Mouse (Mus musculus): ENCODE results near the gene Phf21a. TPM values are rescaled to one million over a fixed set of nuclear protein-coding genes. Genes with fewer than 3 reads are reported as not detected.

Phf21a gene
- total and polyA plus RNA-seq, 3 experiments, result 8.8 to 76.4 (median 26.8) TPM

GRCm38 (mm10) chr2:92060291-92060690 lies 32.6 kb upstream of the Phf21a start:
- TF ChIP-seq POLR2AphosphoS5 (IDR thresholded peaks at IDR 0.05; ENCODE audit: insufficient replicate concordance, low read depth, low read length), result no peak
- TF ChIP-seq CTCF (IDR thresholded peaks at IDR 0.05; ENCODE audit: low read depth, low read length), result no peak
- TF ChIP-seq GATA1 (IDR thresholded peaks at IDR 0.05; ENCODE audit: borderline replicate concordance, low read length), result no peak
- TF ChIP-seq GATA2 (IDR thresholded peaks at IDR 0.05; ENCODE audit: borderline replicate concordance, low read depth, low read length), result no peak
- TF ChIP-seq TAL1 (conservative IDR thresholded peaks at IDR 0.05; ENCODE audit: low read depth, low read length), result no peak
- Histone ChIP-seq H3K36me3 (replicated peaks) (no peaks in the 10 kb centered on the region), H3K4me3 (ENCODE audit: low read depth, low read length) (no peak overlapping the region), H3K27me3 (ENCODE audit: insufficient read depth, low read length) (peaks cover 41% of the 10 kb centered on the region), H3K4me1 (ENCODE audit: insufficient read depth, low read depth, low read length) (peaks cover 18% of the 10 kb centered on the region), H3K9me3 (replicated peaks) (peaks cover 3% of the 10 kb centered on the region; the same call in 1 of the 2 replicates)
- no peak for ATAC-seq (ENCODE audit: extremely low read depth, insufficient number of reproducible peaks, low FRiP score, poor library complexity, severe bottlenecking)
- DNase-seq (ENCODE audit: low spot score), result no peak

GRCm38 (mm10) chr2:92061337-92061736 lies 31.6 kb upstream of the Phf21a start:
- peaks cover 43% of the 10 kb centered on the region for H3K27me3 ChIP-seq (ENCODE audit: insufficient read depth, low read length)
- no peaks in the 10 kb centered on the region for H3K9me3 ChIP-seq (replicated peaks)
- DNase-seq (ENCODE audit: low spot score) (no peak), ATAC-seq (ENCODE audit: extremely low read depth, insufficient number of reproducible peaks, low FRiP score, poor library complexity, severe bottlenecking) (no peak)
- peaks cover 18% of the 10 kb centered on the region for H3K4me1 ChIP-seq (ENCODE audit: insufficient read depth, low read depth, low read length)
- TF ChIP-seq CTCF (IDR thresholded peaks at IDR 0.05; ENCODE audit: low read depth, low read length) (no peak), TAL1 (conservative IDR thresholded peaks at IDR 0.05; ENCODE audit: low read depth, low read length) (no peak), GATA1 (IDR thresholded peaks at IDR 0.05; ENCODE audit: borderline replicate concordance, low read length) (no peak), GATA2 (IDR thresholded peaks at IDR 0.05; ENCODE audit: borderline replicate concordance, low read depth, low read length) (no peak), POLR2AphosphoS5 (IDR thresholded peaks at IDR 0.05; ENCODE audit: insufficient replicate concordance, low read depth, low read length) (no peak)
- no peak overlapping the region for H3K4me3 ChIP-seq (ENCODE audit: low read depth, low read length)
- H3K36me3 ChIP-seq (replicated peaks), result no peaks in the 10 kb centered on the region

GRCm38 (mm10) chr2:92063106-92063505 lies 29.8 kb upstream of the Phf21a start:
- no peak overlapping the region for H3K4me3 ChIP-seq (ENCODE audit: low read depth, low read length)
- DNase-seq (ENCODE audit: low spot score), result no peak
- peaks cover 18% of the 10 kb centered on the region for H3K4me1 ChIP-seq (ENCODE audit: insufficient read depth, low read depth, low read length)
- no peaks in the 10 kb centered on the region for H3K36me3 ChIP-seq (replicated peaks)
- H3K9me3 ChIP-seq (replicated peaks), result no peaks in the 10 kb centered on the region
- peaks cover 43% of the 10 kb centered on the region for H3K27me3 ChIP-seq (ENCODE audit: insufficient read depth, low read length)
- TF ChIP-seq GATA1 (IDR thresholded peaks at IDR 0.05; ENCODE audit: borderline replicate concordance, low read length) (no peak), CTCF (IDR thresholded peaks at IDR 0.05; ENCODE audit: low read depth, low read length) (no peak), POLR2AphosphoS5 (IDR thresholded peaks at IDR 0.05; ENCODE audit: insufficient replicate concordance, low read depth, low read length) (no peak), GATA2 (IDR thresholded peaks at IDR 0.05; ENCODE audit: borderline replicate concordance, low read depth, low read length) (no peak), TAL1 (conservative IDR thresholded peaks at IDR 0.05; ENCODE audit: low read depth, low read length) (no peak)
- ATAC-seq (ENCODE audit: extremely low read depth, insufficient number of reproducible peaks, low FRiP score, poor library complexity, severe bottlenecking), result no peak

GRCm38 (mm10) chr2:92065269-92065888 lies 27.5 kb upstream of the Phf21a start:
- Histone ChIP-seq H3K36me3 (replicated peaks) (no peaks in the 10 kb centered on the region), H3K27me3 (ENCODE audit: insufficient read depth, low read length) (peaks cover 23% of the 10 kb centered on the region), H3K4me3 (ENCODE audit: low read depth, low read length) (no peak overlapping the region), H3K9me3 (replicated peaks) (no peaks in the 10 kb centered on the region), H3K4me1 (ENCODE audit: insufficient read depth, low read depth, low read length) (no peaks in the 10 kb centered on the region)
- ATAC-seq (ENCODE audit: extremely low read depth, insufficient number of reproducible peaks, low FRiP score, poor library complexity, severe bottlenecking) (no peak), DNase-seq (ENCODE audit: low spot score) (no peak)
- TF ChIP-seq POLR2AphosphoS5 (IDR thresholded peaks at IDR 0.05; ENCODE audit: insufficient replicate concordance, low read depth, low read length) (no peak), GATA2 (IDR thresholded peaks at IDR 0.05; ENCODE audit: borderline replicate concordance, low read depth, low read length) (no peak), TAL1 (conservative IDR thresholded peaks at IDR 0.05; ENCODE audit: low read depth, low read length) (no peak), GATA1 (IDR thresholded peaks at IDR 0.05; ENCODE audit: borderline replicate concordance, low read length) (no peak), CTCF (IDR thresholded peaks at IDR 0.05; ENCODE audit: low read depth, low read length) (no peak)

- H3K4me3 ChIP-seq (ENCODE audit: low read depth, low read length), result no peak overlapping the region
- H3K9me3 ChIP-seq (replicated peaks), result no peaks in the 10 kb centered on the region
- ATAC-seq (ENCODE audit: extremely low read depth, insufficient number of reproducible peaks, low FRiP score, poor library complexity, severe bottlenecking) (no peak), DNase-seq (ENCODE audit: low spot score) (no peak)
- H3K4me1 ChIP-seq (ENCODE audit: insufficient read depth, low read depth, low read length), result no peaks in the 10 kb centered on the region
- H3K36me3 ChIP-seq (replicated peaks), result no peaks in the 10 kb centered on the region
- TF ChIP-seq GATA1 (IDR thresholded peaks at IDR 0.05; ENCODE audit: borderline replicate concordance, low read length) (no peak), POLR2AphosphoS5 (IDR thresholded peaks at IDR 0.05; ENCODE audit: insufficient replicate concordance, low read depth, low read length) (no peak), TAL1 (conservative IDR thresholded peaks at IDR 0.05; ENCODE audit: low read depth, low read length) (no peak), CTCF (IDR thresholded peaks at IDR 0.05; ENCODE audit: low read depth, low read length) (no peak), GATA2 (IDR thresholded peaks at IDR 0.05; ENCODE audit: borderline replicate concordance, low read depth, low read length) (no peak)
- peaks cover 22% of the 10 kb centered on the region for H3K27me3 ChIP-seq (ENCODE audit: insufficient read depth, low read length)
These were observed 27.0 kb upstream of the Phf21a start for GRCm38 (mm10) chr2:92065938-92066337.

GRCm38 (mm10) chr2:92066899-92067298 lies 26.0 kb upstream of the Phf21a start:
- ATAC-seq (ENCODE audit: extremely low read depth, insufficient number of reproducible peaks, low FRiP score, poor library complexity, severe bottlenecking), result no peak

More at GRCm38 (mm10) chr2:92066899-92067298, 26.0 kb upstream of the Phf21a start:
- DNase-seq (ENCODE audit: low spot score), result no peak
- Histone ChIP-seq H3K9me3 (replicated peaks) (no peaks in the 10 kb centered on the region), H3K27me3 (ENCODE audit: insufficient read depth, low read length) (peaks cover 22% of the 10 kb centered on the region), H3K36me3 (replicated peaks) (no peaks in the 10 kb centered on the region), H3K4me3 (ENCODE audit: low read depth, low read length) (no peak overlapping the region), H3K4me1 (ENCODE audit: insufficient read depth, low read depth, low read length) (no peaks in the 10 kb centered on the region)
- TF ChIP-seq POLR2AphosphoS5 (IDR thresholded peaks at IDR 0.05; ENCODE audit: insufficient replicate concordance, low read depth, low read length) (no peak), GATA2 (IDR thresholded peaks at IDR 0.05; ENCODE audit: borderline replicate concordance, low read depth, low read length) (no peak), TAL1 (conservative IDR thresholded peaks at IDR 0.05; ENCODE audit: low read depth, low read length) (no peak), CTCF (IDR thresholded peaks at IDR 0.05; ENCODE audit: low read depth, low read length) (no peak), GATA1 (IDR thresholded peaks at IDR 0.05; ENCODE audit: borderline replicate concordance, low read length) (no peak)

Measured in G1E (cell line).